Mouse (Mus musculus): ENCODE measurements around the gene Aph1c.

DNA sequence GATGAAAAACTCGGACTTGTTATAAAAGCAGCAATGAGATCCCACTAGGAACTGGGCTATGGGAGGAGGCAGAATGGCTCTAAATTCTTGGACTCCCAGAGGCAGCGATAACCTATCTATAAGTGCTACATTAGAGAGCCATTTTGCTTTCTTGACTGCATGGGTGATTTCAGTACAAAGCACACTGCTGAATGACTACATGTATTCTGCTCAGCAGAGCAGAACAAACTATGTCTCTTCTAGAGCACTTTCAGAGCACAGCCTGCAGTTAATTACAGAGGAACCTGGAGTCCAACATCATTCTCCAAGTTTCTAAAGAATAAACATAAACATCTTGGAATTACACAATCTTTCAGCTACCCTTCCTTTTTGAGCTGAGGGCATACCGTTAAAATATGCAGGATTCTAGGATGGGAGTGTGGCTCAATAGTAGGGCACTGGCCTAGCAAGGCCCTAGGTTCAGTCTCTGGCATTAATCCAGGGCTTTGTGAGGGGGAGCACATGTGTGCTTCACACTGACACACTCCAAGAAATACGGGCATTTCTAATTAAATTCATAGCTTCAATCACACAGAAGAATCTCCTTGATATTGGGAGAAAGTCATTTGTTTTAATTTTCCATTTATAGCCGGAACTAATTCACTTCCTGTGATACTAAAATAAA lies 26.7 kb upstream of the Aph1c start:
- TF ChIP-seq CTCF (IDR thresholded peaks at IDR 0.05; ENCODE audit: low read depth, low read length) = no peak
- no peak for TF ChIP-seq POLR2A (IDR thresholded peaks at IDR 0.05; ENCODE audit: borderline replicate concordance, low read depth, low read length)
